Mouse (Mus musculus) adrenal gland, adult 8-10 months (tissue): Measurements from ENCODE around the gene Vwa8. TPM values are rescaled to one million over a fixed set of nuclear protein-coding genes. Genes with fewer than 3 reads are reported as not detected.
"Not testable (repeated sequence)": the region's sequence is repeated elsewhere in the genome, so short reads cannot be mapped to it uniquely, and the experiment has no call there.

Source experiments
- DNase-seq: peaks from one replicate; pipeline ENCODE4 v3.0.0; 2022
- total RNA-seq, 4 experiments: library from RNA; stranded (reverse); gene quantifications; 2 replicates each; pipeline ENCODE4 v1.2.4; 2022

The Vwa8 gene
- total RNA-seq, 4 experiments from 2014 or later, result 165 to 179 (median 171) TPM

GRCm38 (mm10) chr14:78984296-78984695 lies 135.4 kb downstream of the Vwa8 start:
- no peak for DNase-seq

GRCm38 (mm10) chr14:78987543-78987942 lies 138.7 kb downstream of the Vwa8 start:
- DNase-seq, result peak; percentile 31

GRCm38 (mm10) chr14:78992456-78992855 lies 143.6 kb downstream of the Vwa8 start:
- DNase-seq, result no peak

GRCm38 (mm10) chr14:78993515-78993914 lies 144.7 kb downstream of the Vwa8 start:
- no peak for DNase-seq

- no peak for DNase-seq
Measured at GRCm38 (mm10) chr14:78996359-78996758, 147.5 kb downstream of the Vwa8 start.

GRCm38 (mm10) chr14:79003576-79003975 lies 154.7 kb downstream of the Vwa8 start:
- no peak for DNase-seq

GRCm38 (mm10) chr14:79017710-79018109 lies 168.9 kb downstream of the Vwa8 start:
- not testable (repeated sequence) for DNase-seq

- no peak for DNase-seq
Measured at GRCm38 (mm10) chr14:79018564-79018963, 169.7 kb downstream of the Vwa8 start.

GRCm38 (mm10) chr14:79021725-79022124 lies 172.9 kb downstream of the Vwa8 start:
- peak; percentile 80 for DNase-seq

- no peak for DNase-seq
Measured at GRCm38 (mm10) chr14:79028996-79029575, 180.2 kb downstream of the Vwa8 start.

- no peak for DNase-seq
Measured at GRCm38 (mm10) chr14:79030715-79031114, 181.9 kb downstream of the Vwa8 start.

GRCm38 (mm10) chr14:79031230-79031740 lies 182.4 kb downstream of the Vwa8 start:
- no peak for DNase-seq

- no peak for DNase-seq
Measured at GRCm38 (mm10) chr14:79033396-79033795, 184.5 kb downstream of the Vwa8 start.

- no peak for DNase-seq
Measured at GRCm38 (mm10) chr14:79034511-79034913, 185.7 kb downstream of the Vwa8 start.

GRCm38 (mm10) chr14:79035575-79035974 lies 186.7 kb downstream of the Vwa8 start:
- no peak for DNase-seq

GRCm38 (mm10) chr14:79047186-79047585 lies 198.3 kb downstream of the Vwa8 start:
- DNase-seq, result no peak

GRCm38 (mm10) chr14:79047956-79048355 lies 199.1 kb downstream of the Vwa8 start:
- DNase-seq, result no peak

GRCm38 (mm10) chr14:79049544-79049943 lies 200.7 kb downstream of the Vwa8 start:
- DNase-seq, result no peak

- no peak for DNase-seq
Measured at GRCm38 (mm10) chr14:79065636-79066035, 216.8 kb downstream of the Vwa8 start.

GRCm38 (mm10) chr14:79069515-79069914 lies 220.7 kb downstream of the Vwa8 start:
- no peak for DNase-seq

GRCm38 (mm10) chr14:79074786-79075185 lies 225.9 kb downstream of the Vwa8 start:
- no peak for DNase-seq

GRCm38 (mm10) chr14:79076560-79077300 lies 227.9 kb downstream of the Vwa8 start:
- DNase-seq, result no peak

GRCm38 (mm10) chr14:79083573-79083972 lies 234.7 kb downstream of the Vwa8 start:
- peak; percentile 19 for DNase-seq

- no peak for DNase-seq
Measured at GRCm38 (mm10) chr14:79086006-79086405, 237.2 kb downstream of the Vwa8 start.
